Mouse (Mus musculus) stomach, postnatal 0 days (tissue): ENCODE results near the gene Pgs1.

Source experiments
- CTCF ChIP-seq: IDR thresholded peaks from 2 replicates; pipeline ENCODE4 v1.5.1; 2016; ENCODE audit warnings: antibody characterized with exemption, low read depth, mild to moderate bottlenecking, moderate library complexity
- EP300 ChIP-seq: optimal IDR thresholded peaks from 2 replicates; pipeline ENCODE3; 2016; ENCODE audit warnings: antibody characterized with exemption

- TF ChIP-seq CTCF (peak; percentile 62), EP300 (no peak)
Observed at GRCm38 (mm10) chr11:117968716-117969099, 17.4 kb upstream of the Pgs1 start.
